Mouse (Mus musculus) stomach, postnatal 0 days (tissue): ENCODE results near the gene Timm17a.

ENCODE experiments used
- CTCF ChIP-seq: IDR thresholded peaks from 2 replicates; pipeline ENCODE4 v1.5.1; 2016; ENCODE audit warnings: antibody characterized with exemption, low read depth, mild to moderate bottlenecking, moderate library complexity
- EP300 ChIP-seq: optimal IDR thresholded peaks from 2 replicates; pipeline ENCODE3; 2016; ENCODE audit warnings: antibody characterized with exemption

- TF ChIP-seq CTCF (peak; percentile 90), EP300 (no peak)
These were observed 54.5 kb downstream of the Timm17a start for GRCm38 (mm10) chr1:135259128-135259436.
